Mouse (Mus musculus) embryonic facial prominence, embryonic 14.5 days (tissue): ENCODE results near the gene Cstb. TPM values are rescaled to one million over a fixed set of nuclear protein-coding genes. Genes with fewer than 3 reads are reported as not detected.
A peak's percentile ranks its signal among the peaks of the same experiment; 100 is the strongest.

Source experiments
- ATAC-seq: fragments of 200-750 bp; cut with Nextera tagmentation; 2 replicates; pipeline ENCODE4 v1.8.0; 2017; ENCODE audit warnings: low read depth, moderate number of reproducible peaks, moderate TSS enrichment
- DNase-seq: peaks from one replicate; pipeline ENCODE4 v3.0.0-alpha.2; 2015; ENCODE audit warnings: low spot score
- H3K27ac ChIP-seq: fragments of 300-500 bp; sonication (generic); replicated peaks from 2 replicates; pipeline ENCODE4 v1.5.1; 2014; ENCODE audit warnings: low read depth, mild to moderate bottlenecking, low read length, moderate library complexity
- H3K27me3 ChIP-seq: fragments of 300-500 bp; sonication (generic); replicated peaks from 2 replicates; pipeline ENCODE4 v1.6.1; 2014; ENCODE audit warnings: low read length; ENCODE audit not compliant: control insufficient read depth, insufficient read depth
- H3K36me3 ChIP-seq: fragments of 300-500 bp; sonication (generic); 2 replicates; pipeline ENCODE4 v1.6.1; 2014; ENCODE audit warnings: low read length, mixed read lengths; ENCODE audit not compliant: control insufficient read depth, insufficient read depth
- H3K4me1 ChIP-seq: fragments of 300-500 bp; sonication (generic); 2 replicates; pipeline ENCODE4 v1.6.1; 2014; ENCODE audit warnings: antibody characterized with exemption, low read length; ENCODE audit not compliant: control insufficient read depth, insufficient read depth
- H3K4me2 ChIP-seq: fragments of 300-500 bp; sonication (generic); 2 replicates; pipeline ENCODE4 v1.6.1; 2014; ENCODE audit warnings: low read depth, mild to moderate bottlenecking, low read length, moderate library complexity, mixed read lengths
- H3K4me3 ChIP-seq: fragments of 300-500 bp; sonication (generic); 2 replicates; pipeline ENCODE4 v1.5.1; 2014; ENCODE audit warnings: low read depth, mild to moderate bottlenecking, low read length
- H3K9ac ChIP-seq: fragments of 300-500 bp; sonication (generic); 2 replicates; pipeline ENCODE4 v1.6.1; 2014; ENCODE audit warnings: low read depth, mild to moderate bottlenecking, low read length, moderate library complexity, mixed read lengths
- H3K9me3 ChIP-seq: fragments of 300-500 bp; sonication (generic); 2 replicates; pipeline ENCODE4 v1.6.1; 2016; ENCODE audit warnings: low read length; ENCODE audit not compliant: control insufficient read depth
- WGBS: fragments of 180-500 bp; shearing (Covaris S2); extraction: QIAGEN DNeasy Blood & Tissue Kit; methylation state at CpG from one replicate; pipeline ENCODE4 v1.1.7; 2014; 5-methylcytosine and 5-hydroxymethylcytosine counted together
- polyA plus RNA-seq: library from polyadenylated mRNA; unstranded; fragments of >200 nt; fragmentation: Nextera tagmentation; extraction: Ambion mirVana; gene quantifications from 2 replicates; pipeline ENCODE4 v1.2.1, GENCODE M21; 2014

Cstb gene
- polyA plus RNA-seq, 1 experiment from 2014 or later: 258 TPM

GRCm38 (mm10) chr10:78458348-78459111 is 33.1 kb downstream of the Cstb start:
- H3K4me3 ChIP-seq: no peak overlapping the region
- DNase-seq (no peak), ATAC-seq (0 out of 2 replicates have a peak, but pooled peaks have one; percentile 21)
- H3K36me3 ChIP-seq: no peaks in the 10 kb centered on the region
- no peaks in the 10 kb centered on the region for H3K27me3 ChIP-seq
- H3K4me2 ChIP-seq: no peak overlapping the region
- no peak overlapping the region for H3K9ac ChIP-seq
- WGBS: 53% methylated on average over 4 of the region's 5 CpGs
- 0 out of 2 replicates have a peak, but pooled peaks cover 9% of the 10 kb centered on the region for H3K4me1 ChIP-seq
- H3K27ac ChIP-seq: no peak overlapping the region
- H3K9me3 ChIP-seq: no peaks in the 10 kb centered on the region

- no peak for DNase-seq
- ATAC-seq: no peak
- 18% methylated on average over 3 of the region's 5 CpGs for WGBS
- no peak overlapping the region for H3K4me3 ChIP-seq
- no peak overlapping the region for H3K9ac ChIP-seq
- no peaks in the 10 kb centered on the region for H3K9me3 ChIP-seq
- H3K4me1 ChIP-seq: 0 out of 2 replicates have a peak, but pooled peaks cover 13% of the 10 kb centered on the region
- no peaks in the 10 kb centered on the region for H3K27me3 ChIP-seq
- H3K27ac ChIP-seq: no peak overlapping the region
- H3K4me2 ChIP-seq: no peak overlapping the region
- H3K36me3 ChIP-seq: no peaks in the 10 kb centered on the region
Observed at GRCm38 (mm10) chr10:78460463-78460862, 35.0 kb downstream of the Cstb start.

- no peaks in the 10 kb centered on the region for H3K27me3 ChIP-seq
- no peak overlapping the region for H3K4me3 ChIP-seq
- no peaks in the 10 kb centered on the region for H3K9me3 ChIP-seq
- H3K36me3 ChIP-seq: no peaks in the 10 kb centered on the region
- DNase-seq (no peak), ATAC-seq (no peak)
- 75% methylated on average over 4 of the region's 4 CpGs for WGBS
- H3K4me2 ChIP-seq: no peak overlapping the region
- no peak overlapping the region for H3K9ac ChIP-seq
- H3K27ac ChIP-seq: no peak overlapping the region
- H3K4me1 ChIP-seq: 0 out of 2 replicates have a peak, but pooled peaks cover 13% of the 10 kb centered on the region
Observed at GRCm38 (mm10) chr10:78461767-78462166, 36.3 kb downstream of the Cstb start.

GRCm38 (mm10) chr10:78462945-78463768 is 37.7 kb downstream of the Cstb start:
- peak overlapping the region; percentile 68; the same call in 1 of the 2 replicates for H3K4me3 ChIP-seq
- H3K4me2 ChIP-seq: peak overlapping the region; percentile 99
- no peak overlapping the region for H3K27ac ChIP-seq
- 0 out of 2 replicates have a peak, but pooled peaks cover 6% of the 10 kb centered on the region for H3K4me1 ChIP-seq
- H3K9ac ChIP-seq: no peak overlapping the region
- 86% methylated on average over 7 of the region's 8 CpGs for WGBS
- H3K36me3 ChIP-seq: no peaks in the 10 kb centered on the region
- no peak for DNase-seq
- H3K27me3 ChIP-seq: no peaks in the 10 kb centered on the region
- H3K9me3 ChIP-seq: no peaks in the 10 kb centered on the region
- ATAC-seq: no peak

GRCm38 (mm10) chr10:78463769-78464167 is 38.3 kb downstream of the Cstb start:
- Histone ChIP-seq H3K4me2 (peak overlapping the region; percentile 99), H3K4me1 (0 out of 2 replicates have a peak, but pooled peaks cover 4% of the 10 kb centered on the region), H3K27ac (no peak overlapping the region), H3K4me3 (peak overlapping the region; percentile 68), H3K9ac (peak overlapping the region; percentile 70; the same call in 1 of the 2 replicates), H3K27me3 (no peaks in the 10 kb centered on the region), H3K36me3 (no peaks in the 10 kb centered on the region), H3K9me3 (no peaks in the 10 kb centered on the region)
- WGBS: 76% methylated on average over 3 of the region's 3 CpGs
- DNase-seq: no peak
- no peak for ATAC-seq

- 3% methylated on average over 20 of the region's 32 CpGs for whole genome bisulfite sequencing
- peak overlapping the region; percentile 70 for H3K9ac ChIP-seq
- no peaks in the 10 kb centered on the region for H3K36me3 ChIP-seq
- H3K27ac ChIP-seq: peak overlapping the region; percentile 40; the same call in 1 of the 2 replicates
- H3K4me1 ChIP-seq: 0 out of 2 replicates have a peak, but pooled peaks cover 4% of the 10 kb centered on the region
- no peaks in the 10 kb centered on the region for H3K27me3 ChIP-seq
- no peaks in the 10 kb centered on the region for H3K9me3 ChIP-seq
- H3K4me3 ChIP-seq: peak overlapping the region; percentile 68
- peak overlapping the region; percentile 99 for H3K4me2 ChIP-seq
- peak; percentile 12; the same call in 1 of the 2 replicates for ATAC-seq
- DNase-seq: no peak
Observed at GRCm38 (mm10) chr10:78464201-78464791, 38.8 kb downstream of the Cstb start.

- Histone ChIP-seq H3K27ac (peak within 1 kb of the TSS; percentile 61; the same call in 1 of the 2 replicates), H3K4me2 (peak within 1 kb of the TSS; percentile 99), H3K4me3 (peak within 1 kb of the TSS; percentile 68), H3K27me3 (no peaks in the 10 kb centered on the region), H3K9ac (peak within 1 kb of the TSS; percentile 70), H3K36me3 (no peaks in the 10 kb centered on the region), H3K4me1 (0 out of 2 replicates have a peak, but pooled peaks cover 4% of the 10 kb centered on the region), H3K9me3 (no peaks in the 10 kb centered on the region)
- peak; percentile 95 for DNase-seq
- 0% methylated on average over 11 of the region's 35 CpGs for WGBS
- peak; percentile 96 for ATAC-seq
Observed at GRCm38 (mm10) chr10:78464792-78465207, 39.3 kb downstream of the Cstb start, which contains the start of gene Pdxk. Gene Pdxk (minus strand): TSS chr10:78464975.

- H3K9me3 ChIP-seq: no peaks in the 10 kb centered on the region
- H3K27ac ChIP-seq: peak overlapping the region; percentile 61; the same call in 1 of the 2 replicates
- 74% methylated on average over 3 of the region's 3 CpGs for WGBS
- no peak overlapping the region for H3K4me3 ChIP-seq
- ATAC-seq: no peak
- peak overlapping the region; percentile 99 for H3K4me2 ChIP-seq
- 0 out of 2 replicates have a peak, but pooled peaks cover 4% of the 10 kb centered on the region for H3K4me1 ChIP-seq
- no peak for DNase-seq
- H3K27me3 ChIP-seq: no peaks in the 10 kb centered on the region
- H3K36me3 ChIP-seq: no peaks in the 10 kb centered on the region
- H3K9ac ChIP-seq: no peak overlapping the region; the same call in 1 of the 2 replicates
Observed at GRCm38 (mm10) chr10:78465472-78465871, 40.0 kb downstream of the Cstb start.
